Mouse (Mus musculus) lung, postnatal 0 days (tissue): ENCODE data around the gene Pdcd5. TPM values are rescaled to one million over a fixed set of nuclear protein-coding genes. Genes with fewer than 3 reads are reported as not detected.
A peak's percentile ranks its signal among the peaks of the same experiment; 100 is the strongest.

Experiments
- ATAC-seq: fragments of 200-750 bp; cut with Nextera tagmentation; 2 replicates; pipeline ENCODE4 v1.8.0; 2017; ENCODE audit warnings: moderate library complexity
- DNase-seq: peaks from one replicate; pipeline ENCODE4 v3.0.0-alpha.2; 2016; ENCODE audit warnings: low spot score
- H3K27ac ChIP-seq: fragments of 300-500 bp; sonication (generic); 2 replicates; pipeline ENCODE4 v1.5.1; 2014; ENCODE audit warnings: antibody characterized with exemption, mild to moderate bottlenecking, low read length, mixed read lengths
- H3K27me3 ChIP-seq: fragments of 300-500 bp; sonication (generic); replicated peaks from 2 replicates; pipeline ENCODE4 v1.6.1; 2014; ENCODE audit warnings: low read length, mixed read lengths; ENCODE audit not compliant: insufficient read depth
- H3K36me3 ChIP-seq: fragments of 300-500 bp; sonication (generic); 2 replicates; pipeline ENCODE4 v1.6.1; 2014; ENCODE audit warnings: low read length, mixed read lengths; ENCODE audit not compliant: insufficient read depth
- H3K4me1 ChIP-seq: fragments of 300-500 bp; sonication (generic); 2 replicates; pipeline ENCODE4 v1.6.1; 2014; ENCODE audit warnings: antibody characterized with exemption, low read depth, low read length, mixed read lengths; ENCODE audit not compliant: insufficient read depth
- H3K4me2 ChIP-seq: fragments of 300-500 bp; sonication (generic); replicated peaks from 2 replicates; pipeline ENCODE4 v1.6.1; 2014; ENCODE audit warnings: low read depth, mild to moderate bottlenecking, low read length, moderate library complexity, mixed read lengths
- H3K4me3 ChIP-seq: fragments of 300-500 bp; sonication (generic); 2 replicates; pipeline ENCODE4 v1.5.1; 2014; ENCODE audit warnings: low read depth, low read length
- H3K9ac ChIP-seq: fragments of 300-500 bp; sonication (generic); replicated peaks from 2 replicates; pipeline ENCODE4 v1.6.1; 2014; ENCODE audit warnings: low read depth, mild to moderate bottlenecking
- H3K9me3 ChIP-seq: fragments of 300-500 bp; sonication (generic); 2 replicates; pipeline ENCODE4 v1.6.1; 2016; ENCODE audit warnings: low read length, mixed read lengths
- CTCF ChIP-seq: IDR thresholded peaks from 2 replicates; pipeline ENCODE4 v1.5.1; 2016; ENCODE audit warnings: antibody characterized with exemption, mild to moderate bottlenecking
- EP300 ChIP-seq: IDR thresholded peaks from 2 replicates; pipeline ENCODE4 v1.6.1; 2016; ENCODE audit warnings: antibody characterized with exemption, mild to moderate bottlenecking, control low read depth
- WGBS: fragments of 180-500 bp; shearing (Covaris S2); extraction: QIAGEN DNeasy Blood & Tissue Kit; methylation state at CpG from one replicate; pipeline ENCODE4 v1.1.7; 2014; 5-methylcytosine and 5-hydroxymethylcytosine counted together
- polyA plus RNA-seq: library from polyadenylated mRNA; unstranded; fragments of >200 nt; fragmentation: Nextera tagmentation; extraction: Ambion mirVana; gene quantifications from 2 replicates; pipeline ENCODE4 v1.2.1, GENCODE M21; 2015

Gene Pdcd5
- polyA plus RNA-seq, 1 experiment from 2014 or later: 169 TPM

- no peak overlapping the region for H3K4me2 ChIP-seq
- H3K36me3 ChIP-seq: no peaks in the 10 kb centered on the region
- no peak overlapping the region for H3K27ac ChIP-seq
- H3K9me3 ChIP-seq: no peaks in the 10 kb centered on the region
- ATAC-seq: no peak
- no peak for TF ChIP-seq EP300
- no peak overlapping the region for H3K4me3 ChIP-seq
- 63% methylated on average over 16 of the region's 16 CpGs for WGBS
- H3K4me1 ChIP-seq: no peaks in the 10 kb centered on the region
- no peak overlapping the region for H3K9ac ChIP-seq
- no peak for DNase-seq
- no peaks in the 10 kb centered on the region for H3K27me3 ChIP-seq
Measured at GRCm38 (mm10) chr7:35663790-35664376, 16.6 kb upstream of the Pdcd5 start.

GRCm38 (mm10) chr7:35659173-35659572, 11.9 kb upstream of the Pdcd5 start:
- Histone ChIP-seq H3K4me1 (no peaks in the 10 kb centered on the region), H3K4me3 (no peak overlapping the region), H3K9me3 (no peaks in the 10 kb centered on the region), H3K27ac (no peak overlapping the region), H3K27me3 (no peaks in the 10 kb centered on the region), H3K9ac (no peak overlapping the region), H3K36me3 (no peaks in the 10 kb centered on the region), H3K4me2 (no peak overlapping the region)
- ATAC-seq (no peak), DNase-seq (no peak)
- 51% methylated on average over 3 of the region's 3 CpGs for WGBS
- peak; percentile 75 for TF ChIP-seq CTCF
- no peak for TF ChIP-seq EP300

- no peak for ATAC-seq
- no peak for TF ChIP-seq EP300
- TF ChIP-seq CTCF: no peak
- no peak overlapping the region for H3K4me2 ChIP-seq
- H3K4me1 ChIP-seq: no peaks in the 10 kb centered on the region
- no peaks in the 10 kb centered on the region for H3K36me3 ChIP-seq
- H3K27me3 ChIP-seq: no peaks in the 10 kb centered on the region
- no peak overlapping the region for H3K27ac ChIP-seq
- no peak overlapping the region for H3K4me3 ChIP-seq
- H3K9me3 ChIP-seq: no peaks in the 10 kb centered on the region
- H3K9ac ChIP-seq: no peak overlapping the region
- no peak for DNase-seq
- WGBS: 53% methylated on average over 6 of the region's 6 CpGs
Measured at GRCm38 (mm10) chr7:35657829-35658228, 10.5 kb upstream of the Pdcd5 start.

GRCm38 (mm10) chr7:35651583-35652270, 4.4 kb upstream of the Pdcd5 start:
- H3K4me1 ChIP-seq: no peaks in the 10 kb centered on the region
- TF ChIP-seq EP300: no peak
- peak; percentile 35 for TF ChIP-seq CTCF
- no peak overlapping the region for H3K27ac ChIP-seq
- no peak overlapping the region for H3K4me2 ChIP-seq
- no peak overlapping the region for H3K9ac ChIP-seq
- DNase-seq (no peak), ATAC-seq (no peak)
- H3K36me3 ChIP-seq: no peaks in the 10 kb centered on the region
- H3K9me3 ChIP-seq: no peaks in the 10 kb centered on the region
- H3K4me3 ChIP-seq: no peak overlapping the region
- H3K27me3 ChIP-seq: no peaks in the 10 kb centered on the region
- WGBS: 71% methylated on average over 10 of the region's 10 CpGs

- Histone ChIP-seq H3K4me3 (no peak overlapping the region), H3K27me3 (no peaks in the 10 kb centered on the region), H3K4me2 (no peak overlapping the region), H3K9ac (no peak overlapping the region), H3K36me3 (no peaks in the 10 kb centered on the region), H3K27ac (no peak overlapping the region), H3K4me1 (no peaks in the 10 kb centered on the region), H3K9me3 (no peaks in the 10 kb centered on the region)
- peak; percentile 15 for DNase-seq
- WGBS: 64% methylated on average over 11 of the region's 11 CpGs
- no peak for ATAC-seq
- TF ChIP-seq CTCF (peak; percentile 39), EP300 (no peak)
Measured at GRCm38 (mm10) chr7:35650716-35651410, 3.5 kb upstream of the Pdcd5 start.

GRCm38 (mm10) chr7:35649071-35649470, 1.8 kb upstream of the Pdcd5 start:
- H3K27ac ChIP-seq: no peak overlapping the region
- no peaks in the 10 kb centered on the region for H3K36me3 ChIP-seq
- no peaks in the 10 kb centered on the region for H3K4me1 ChIP-seq
- TF ChIP-seq EP300 (no peak), CTCF (no peak)
- ATAC-seq (peak; percentile 20; the same call in 1 of the 2 replicates), DNase-seq (peak; percentile 74)
- no peak overlapping the region for H3K4me3 ChIP-seq
- no peak overlapping the region for H3K4me2 ChIP-seq
- WGBS: 37% methylated on average over 3 of the region's 3 CpGs
- no peaks in the 10 kb centered on the region for H3K9me3 ChIP-seq
- H3K27me3 ChIP-seq: no peaks in the 10 kb centered on the region
- H3K9ac ChIP-seq: no peak overlapping the region
